Mouse (Mus musculus) embryonic facial prominence, embryonic 15.5 days (tissue): ENCODE data around the gene Kirrel3. TPM values are rescaled to one million over a fixed set of nuclear protein-coding genes. Genes with fewer than 3 reads are reported as not detected.

ENCODE experiments used
- ATAC-seq: fragments of 200-750 bp; cut with Nextera tagmentation; 2 replicates; pipeline ENCODE4 v1.8.0; 2017; ENCODE audit warnings: low read depth, moderate TSS enrichment; ENCODE audit not compliant: insufficient number of reproducible peaks, low FRiP score, low TSS enrichment
- H3K27ac ChIP-seq: fragments of 300-500 bp; sonication (generic); replicated peaks from 2 replicates; pipeline ENCODE4 v1.5.1; 2015; ENCODE audit warnings: mild to moderate bottlenecking, inconsistent platforms
- H3K27me3 ChIP-seq: fragments of 300-500 bp; sonication (generic); 2 replicates; pipeline ENCODE4 v1.6.1; 2015; ENCODE audit warnings: inconsistent platforms
- H3K36me3 ChIP-seq: fragments of 300-500 bp; sonication (generic); 2 replicates; pipeline ENCODE4 v1.6.1; 2015; ENCODE audit warnings: mild to moderate bottlenecking, inconsistent platforms
- H3K4me1 ChIP-seq: fragments of 300-500 bp; sonication (generic); 2 replicates; pipeline ENCODE4 v1.6.1; 2015; ENCODE audit warnings: inconsistent platforms
- H3K4me2 ChIP-seq: fragments of 300-500 bp; sonication (generic); replicated peaks from 2 replicates; pipeline ENCODE4 v1.6.1; 2015; ENCODE audit warnings: mild to moderate bottlenecking, inconsistent platforms
- H3K4me3 ChIP-seq: fragments of 300-500 bp; sonication (generic); replicated peaks from 2 replicates; pipeline ENCODE4 v1.5.1; 2015; ENCODE audit warnings: mild to moderate bottlenecking, inconsistent platforms
- H3K9ac ChIP-seq: fragments of 300-500 bp; sonication (generic); 2 replicates; pipeline ENCODE4 v1.6.1; 2015; ENCODE audit warnings: inconsistent platforms
- H3K9me3 ChIP-seq: fragments of 300-500 bp; sonication (generic); replicated peaks from 2 replicates; pipeline ENCODE4 v1.6.1; 2016; ENCODE audit warnings: inconsistent platforms
- WGBS: fragments of 180-500 bp; shearing (Covaris S2); methylation state at CpG from one replicate; pipeline ENCODE4 v1.1.7; 2015; 5-methylcytosine and 5-hydroxymethylcytosine counted together
- polyA plus RNA-seq: library from polyadenylated mRNA; unstranded; fragments of >200 nt; fragmentation: Nextera tagmentation; extraction: Ambion mirVana; gene quantifications from 2 replicates; pipeline ENCODE4 v1.2.1, GENCODE M21; 2015

Kirrel3 gene
- polyA plus RNA-seq, 1 experiment from 2014 or later, result 6.6 TPM

DNA sequence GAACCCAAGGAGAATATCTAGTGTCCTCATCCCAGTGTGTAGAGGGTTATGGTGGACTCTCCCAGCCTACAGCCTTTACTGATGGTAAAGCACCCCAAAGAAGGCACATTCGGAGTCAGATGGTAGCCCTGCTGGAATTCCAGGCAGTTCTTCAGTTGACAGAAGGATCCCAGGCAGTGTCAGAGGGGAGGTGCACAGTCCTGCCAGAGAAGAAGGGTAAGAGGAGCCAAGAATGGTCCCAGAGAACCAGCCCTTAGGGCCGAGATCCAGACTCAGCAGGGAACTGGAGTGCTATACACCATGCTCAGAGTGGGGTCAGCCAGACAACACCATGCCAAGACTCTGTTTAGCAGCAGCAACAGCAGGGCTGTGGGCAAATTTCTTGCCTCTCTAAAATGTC, 416.2 kb downstream of the Kirrel3 start:
- Histone ChIP-seq H3K4me2 (no peak overlapping the region), H3K4me3 (no peak overlapping the region), H3K9ac (no peak overlapping the region), H3K9me3 (no peaks in the 10 kb centered on the region), H3K4me1 (no peaks in the 10 kb centered on the region), H3K36me3 (no peaks in the 10 kb centered on the region), H3K27me3 (no peaks in the 10 kb centered on the region), H3K27ac (no peak overlapping the region)
- 72% methylated on average over 2 of the region's 2 CpGs for WGBS
- no peak for ATAC-seq

DNA sequence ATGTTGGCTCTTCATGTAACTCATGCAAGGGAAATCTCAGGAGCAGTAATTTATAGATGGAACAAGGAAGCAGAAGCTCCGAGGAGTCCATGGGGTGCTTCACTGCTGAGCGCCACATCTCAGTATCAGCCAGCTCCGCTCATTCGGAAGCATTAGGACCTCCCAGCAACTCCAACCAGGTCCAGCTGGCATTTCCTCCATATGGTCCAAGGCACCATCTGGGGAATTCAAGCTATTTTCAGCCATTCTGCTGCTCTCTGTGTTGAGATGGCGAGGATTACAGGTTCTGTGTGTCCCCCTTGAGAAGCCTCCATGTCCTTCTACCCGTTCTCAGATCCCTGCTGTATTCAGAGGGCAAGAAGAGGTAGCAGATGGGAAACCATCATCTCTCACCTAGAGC, 419.5 kb downstream of the Kirrel3 start:
- Histone ChIP-seq H3K4me1 (no peaks in the 10 kb centered on the region), H3K4me2 (no peak overlapping the region), H3K36me3 (no peaks in the 10 kb centered on the region), H3K9me3 (no peaks in the 10 kb centered on the region), H3K9ac (no peak overlapping the region), H3K4me3 (no peak overlapping the region), H3K27ac (no peak overlapping the region), H3K27me3 (no peaks in the 10 kb centered on the region)
- WGBS, result 79% methylated on average over 6 of the region's 6 CpGs
- ATAC-seq, result no peak

DNA sequence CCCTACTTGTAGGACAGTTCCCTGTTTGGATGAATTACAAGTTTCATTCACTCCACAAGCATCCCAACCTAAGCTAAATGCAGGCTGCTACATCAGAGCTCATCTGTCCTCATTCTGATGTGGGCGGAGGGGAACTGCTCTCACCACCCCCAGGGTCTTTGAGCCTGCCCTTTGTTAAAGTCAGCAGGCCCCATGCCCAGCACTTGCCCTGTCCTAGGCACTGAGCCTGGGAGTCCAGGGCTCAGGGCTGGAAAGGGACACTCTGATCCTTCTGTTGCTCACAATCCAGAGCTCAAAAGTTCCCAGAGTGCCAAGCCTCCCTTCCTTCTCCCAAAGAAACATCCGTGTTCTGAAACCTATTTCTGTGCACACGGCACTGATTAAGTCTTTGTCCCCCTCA, 422.3 kb downstream of the Kirrel3 start:
- H3K27ac ChIP-seq, result no peak overlapping the region
- H3K9ac ChIP-seq, result no peak overlapping the region
- no peak overlapping the region for H3K4me2 ChIP-seq
- H3K4me3 ChIP-seq, result no peak overlapping the region
- no peak for ATAC-seq
- no peaks in the 10 kb centered on the region for H3K27me3 ChIP-seq
- no peaks in the 10 kb centered on the region for H3K4me1 ChIP-seq
- WGBS, result 53% methylated on average over 3 of the region's 3 CpGs
- H3K36me3 ChIP-seq, result no peaks in the 10 kb centered on the region
- no peaks in the 10 kb centered on the region for H3K9me3 ChIP-seq

DNA sequence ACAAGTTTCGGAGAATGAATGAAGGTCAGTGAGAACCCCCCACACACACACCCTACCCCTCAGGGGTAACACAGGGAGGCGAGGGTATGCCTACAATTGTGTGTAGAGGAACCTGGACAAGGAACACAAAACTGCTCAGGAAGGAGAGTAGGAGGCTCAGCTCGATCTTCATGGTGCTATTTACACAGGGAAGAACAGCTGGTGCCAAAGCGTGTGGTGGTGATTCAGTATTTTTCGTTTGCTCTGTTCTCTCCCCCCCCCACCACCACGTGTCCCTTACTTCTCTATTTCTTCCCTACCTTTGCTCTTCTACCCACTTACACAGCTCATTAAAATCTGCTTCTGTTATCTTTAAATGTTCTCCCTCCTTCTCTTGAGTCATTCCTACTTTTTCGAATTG, 426.1 kb downstream of the Kirrel3 start:
- Histone ChIP-seq H3K27me3 (no peaks in the 10 kb centered on the region), H3K9me3 (no peaks in the 10 kb centered on the region), H3K9ac (no peak overlapping the region), H3K27ac (no peak overlapping the region), H3K4me1 (no peaks in the 10 kb centered on the region), H3K4me2 (no peak overlapping the region), H3K36me3 (no peaks in the 10 kb centered on the region), H3K4me3 (no peak overlapping the region)
- ATAC-seq, result no peak
- WGBS, result 73% methylated on average over 7 of the region's 7 CpGs

DNA sequence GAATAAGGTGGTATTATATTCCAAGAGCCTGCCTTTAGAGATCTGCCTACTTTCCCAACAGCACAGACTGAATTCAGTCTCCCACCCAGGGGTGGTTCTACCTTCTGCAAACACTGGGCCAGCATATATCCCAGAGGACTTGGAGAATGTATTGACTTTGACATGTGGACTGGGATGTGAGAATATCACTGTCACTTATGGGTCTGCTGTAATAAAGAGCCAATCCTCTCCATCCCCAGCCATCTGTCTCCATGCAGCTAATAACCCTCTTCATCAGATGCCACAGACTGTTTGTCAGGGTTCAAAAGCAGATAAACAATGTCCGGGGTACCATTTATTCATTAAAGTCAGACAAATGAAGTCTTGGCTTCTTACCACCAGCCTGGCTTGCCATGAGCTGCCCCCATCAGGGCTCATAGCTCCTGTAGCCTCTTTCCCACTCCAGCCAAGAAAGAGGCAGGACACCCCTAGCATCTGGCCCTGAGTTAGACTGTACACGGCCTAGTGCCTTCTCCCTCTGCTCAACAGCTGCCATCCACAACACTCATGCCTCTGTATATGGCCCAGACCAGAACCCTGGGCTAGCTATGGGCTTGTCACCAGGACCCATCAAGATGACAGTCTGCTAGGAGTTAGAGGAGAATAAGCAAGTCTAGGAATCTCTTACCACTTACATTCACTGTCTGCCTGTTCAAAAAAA, 426.7 kb downstream of the Kirrel3 start:
- 89% methylated on average over 2 of the region's 2 CpGs for WGBS
- H3K27ac ChIP-seq, result no peak overlapping the region
- no peak overlapping the region for H3K4me2 ChIP-seq
- no peaks in the 10 kb centered on the region for H3K9me3 ChIP-seq
- no peaks in the 10 kb centered on the region for H3K36me3 ChIP-seq
- H3K4me1 ChIP-seq, result no peaks in the 10 kb centered on the region
- H3K27me3 ChIP-seq, result no peaks in the 10 kb centered on the region
- no peak overlapping the region for H3K9ac ChIP-seq
- H3K4me3 ChIP-seq, result no peak overlapping the region
- ATAC-seq, result no peak

DNA sequence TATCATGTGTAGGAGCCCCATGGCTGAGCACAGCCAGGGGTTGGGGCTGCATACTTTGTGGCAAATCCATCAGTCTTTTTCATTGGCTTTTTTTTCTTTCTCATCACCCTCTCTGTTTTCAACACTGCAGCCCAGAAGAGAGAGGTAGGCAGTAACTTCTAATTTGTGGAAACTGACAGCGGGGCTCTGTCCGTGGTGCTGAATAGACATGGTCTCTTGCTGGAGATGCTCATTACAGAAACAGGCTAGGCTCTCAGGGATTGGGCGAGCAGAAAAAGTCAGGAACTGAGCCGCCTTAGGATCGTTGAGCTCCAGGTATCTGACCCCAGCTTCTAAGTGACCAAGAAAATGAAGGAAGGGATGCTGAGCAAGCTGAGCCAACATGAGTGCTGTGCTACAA, 427.3 kb downstream of the Kirrel3 start:
- H3K9ac ChIP-seq, result no peak overlapping the region
- H3K4me2 ChIP-seq, result no peak overlapping the region
- no peaks in the 10 kb centered on the region for H3K4me1 ChIP-seq
- H3K36me3 ChIP-seq, result no peaks in the 10 kb centered on the region
- no peak overlapping the region for H3K4me3 ChIP-seq
- ATAC-seq, result no peak
- no peaks in the 10 kb centered on the region for H3K9me3 ChIP-seq
- no peak overlapping the region for H3K27ac ChIP-seq
- H3K27me3 ChIP-seq, result no peaks in the 10 kb centered on the region
- 4% methylated on average over 5 of the region's 5 CpGs for WGBS

DNA sequence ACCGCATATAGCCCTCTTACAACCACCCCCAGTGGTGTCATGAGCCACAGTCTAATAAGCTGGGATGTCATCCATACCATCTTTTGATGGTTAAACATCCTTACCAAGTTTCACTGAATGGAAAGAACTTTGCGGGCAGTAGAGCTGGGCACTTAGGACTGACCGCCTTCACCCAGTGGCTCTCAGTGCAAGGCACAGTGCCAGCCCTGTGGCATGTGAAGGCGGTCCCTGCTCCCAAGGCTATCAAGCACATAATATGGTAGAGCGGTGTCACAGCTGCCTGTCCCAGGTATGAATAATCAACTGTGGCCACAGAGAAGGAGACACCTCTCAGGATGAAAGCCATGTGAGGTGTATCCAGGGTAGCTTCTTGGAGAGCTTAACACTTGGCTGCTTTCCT, 433.3 kb downstream of the Kirrel3 start:
- Histone ChIP-seq H3K4me2 (no peak overlapping the region), H3K4me3 (no peak overlapping the region), H3K36me3 (no peaks in the 10 kb centered on the region), H3K27ac (no peak overlapping the region), H3K9me3 (no peaks in the 10 kb centered on the region), H3K9ac (no peak overlapping the region), H3K27me3 (no peaks in the 10 kb centered on the region), H3K4me1 (no peaks in the 10 kb centered on the region)
- no peak for ATAC-seq
- WGBS, result over 99% methylated on average over 5 of the region's 5 CpGs

DNA sequence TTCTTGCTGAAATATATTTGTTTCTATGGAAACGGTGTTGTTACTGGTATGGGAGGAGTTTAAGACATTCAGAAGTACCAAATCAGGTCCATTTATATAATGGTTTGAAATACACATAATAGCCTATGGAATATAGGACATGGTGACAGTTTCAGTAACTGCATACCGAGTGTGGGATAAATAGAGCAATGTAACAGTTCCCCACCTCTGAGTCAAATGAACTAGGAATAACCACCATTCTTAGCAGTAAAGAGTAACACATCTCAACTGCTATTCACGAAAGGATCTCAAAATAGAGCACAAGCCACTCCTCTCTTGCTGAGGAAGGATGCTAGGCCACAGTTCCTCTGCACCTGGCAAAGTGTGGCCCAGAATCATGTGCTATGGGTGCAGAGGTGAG, 434.4 kb downstream of the Kirrel3 start:
- no peaks in the 10 kb centered on the region for H3K4me1 ChIP-seq
- no peak overlapping the region for H3K4me3 ChIP-seq
- H3K9me3 ChIP-seq, result no peaks in the 10 kb centered on the region
- no peaks in the 10 kb centered on the region for H3K27me3 ChIP-seq
- H3K36me3 ChIP-seq, result no peaks in the 10 kb centered on the region
- no peak overlapping the region for H3K4me2 ChIP-seq
- H3K27ac ChIP-seq, result no peak overlapping the region
- H3K9ac ChIP-seq, result no peak overlapping the region
- 86% methylated on average over 3 of the region's 3 CpGs for WGBS
- ATAC-seq, result no peak

DNA sequence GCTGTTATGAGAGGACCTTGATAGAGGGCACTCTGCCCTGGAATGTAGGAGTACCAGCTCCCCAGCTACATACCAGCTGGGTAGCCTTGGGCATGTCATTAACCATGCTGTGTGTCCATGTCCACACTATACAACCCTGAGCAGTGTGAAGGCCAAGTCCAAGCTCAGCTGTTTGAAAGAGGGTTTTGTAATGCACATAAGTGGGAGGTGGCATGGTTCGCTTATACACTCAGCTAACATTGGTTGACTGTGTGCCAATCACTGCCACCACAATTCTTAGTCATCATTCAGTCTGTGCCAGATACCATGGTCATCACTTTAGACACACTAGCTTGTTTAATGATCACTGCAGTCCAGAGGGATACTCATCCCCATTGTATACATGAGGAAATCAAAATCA, 436.2 kb downstream of the Kirrel3 start:
- ATAC-seq, result no peak
- 80% methylated on average over 1 of the region's 1 CpGs for WGBS
- no peak overlapping the region for H3K27ac ChIP-seq
- no peak overlapping the region for H3K4me2 ChIP-seq
- no peaks in the 10 kb centered on the region for H3K36me3 ChIP-seq
- no peaks in the 10 kb centered on the region for H3K27me3 ChIP-seq
- no peaks in the 10 kb centered on the region for H3K4me1 ChIP-seq
- no peak overlapping the region for H3K4me3 ChIP-seq
- no peak overlapping the region for H3K9ac ChIP-seq
- H3K9me3 ChIP-seq, result no peaks in the 10 kb centered on the region

DNA sequence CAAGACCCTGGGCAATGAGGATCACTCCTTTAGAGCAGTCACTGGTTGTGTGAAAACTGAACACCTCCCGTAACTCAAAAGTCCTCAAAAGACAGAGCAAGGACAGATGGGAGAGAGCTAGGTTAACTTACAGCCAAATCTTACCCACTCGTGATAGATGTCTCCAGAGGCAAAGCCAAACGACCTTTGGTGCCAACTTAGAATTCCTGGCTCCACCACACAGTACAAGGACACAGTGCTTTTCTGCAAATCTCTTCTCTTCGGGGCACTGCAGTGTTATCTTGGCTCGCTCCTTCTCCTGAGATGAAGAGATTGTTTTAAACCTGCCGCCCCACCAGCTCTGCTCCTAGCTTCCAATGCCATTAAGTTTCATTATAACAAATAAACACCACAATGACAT, 437.0 kb downstream of the Kirrel3 start:
- Histone ChIP-seq H3K4me3 (no peak overlapping the region), H3K4me1 (no peaks in the 10 kb centered on the region), H3K4me2 (no peak overlapping the region), H3K9ac (no peak overlapping the region), H3K27ac (no peak overlapping the region), H3K27me3 (no peaks in the 10 kb centered on the region), H3K9me3 (no peaks in the 10 kb centered on the region), H3K36me3 (no peaks in the 10 kb centered on the region)
- ATAC-seq, result no peak
- 73% methylated on average over 6 of the region's 6 CpGs for WGBS

DNA sequence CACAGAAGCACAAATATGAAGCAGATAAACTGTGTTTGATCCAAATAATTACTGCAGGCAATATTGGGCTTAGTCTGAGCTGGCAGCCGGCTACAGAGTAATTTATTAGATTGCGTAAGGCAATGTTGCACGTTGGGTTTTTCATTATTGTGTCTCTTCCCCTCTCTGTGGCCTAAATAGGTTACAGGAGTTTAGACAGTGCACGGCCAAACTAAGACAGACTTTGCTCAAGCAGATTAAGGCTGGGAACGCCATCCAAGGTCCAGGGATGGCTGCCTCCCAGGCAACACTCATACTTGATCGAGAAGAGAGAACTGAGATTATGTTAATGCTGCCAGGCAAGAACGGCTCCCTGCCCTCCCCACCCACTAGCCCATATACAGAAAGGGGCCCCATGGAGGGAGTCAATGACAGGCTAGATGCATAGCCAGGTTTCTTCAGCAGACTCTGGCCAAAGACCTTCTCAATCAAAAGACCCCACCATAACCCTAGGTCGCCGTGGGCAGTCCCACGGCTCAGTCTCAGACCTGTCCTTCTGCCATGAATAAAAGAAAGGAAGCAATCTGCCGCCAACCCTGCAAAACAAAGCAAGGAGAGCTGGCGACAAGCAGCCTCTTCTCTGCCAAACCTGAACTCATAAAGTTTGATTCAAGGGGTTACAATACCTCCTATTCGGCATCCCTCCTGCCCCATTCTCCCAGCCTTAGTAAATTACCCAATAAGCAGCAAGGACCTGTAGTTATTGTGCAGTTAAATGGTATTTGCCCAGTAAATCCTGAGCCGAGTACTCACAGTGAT, 437.6 kb downstream of the Kirrel3 start:
- no peaks in the 10 kb centered on the region for H3K9me3 ChIP-seq
- no peaks in the 10 kb centered on the region for H3K27me3 ChIP-seq
- H3K9ac ChIP-seq, result no peak overlapping the region
- no peaks in the 10 kb centered on the region for H3K4me1 ChIP-seq
- H3K4me3 ChIP-seq, result no peak overlapping the region
- 72% methylated on average over 14 of the region's 14 CpGs for WGBS
- no peak overlapping the region for H3K27ac ChIP-seq
- H3K4me2 ChIP-seq, result no peak overlapping the region
- H3K36me3 ChIP-seq, result no peaks in the 10 kb centered on the region
- no peak for ATAC-seq

DNA sequence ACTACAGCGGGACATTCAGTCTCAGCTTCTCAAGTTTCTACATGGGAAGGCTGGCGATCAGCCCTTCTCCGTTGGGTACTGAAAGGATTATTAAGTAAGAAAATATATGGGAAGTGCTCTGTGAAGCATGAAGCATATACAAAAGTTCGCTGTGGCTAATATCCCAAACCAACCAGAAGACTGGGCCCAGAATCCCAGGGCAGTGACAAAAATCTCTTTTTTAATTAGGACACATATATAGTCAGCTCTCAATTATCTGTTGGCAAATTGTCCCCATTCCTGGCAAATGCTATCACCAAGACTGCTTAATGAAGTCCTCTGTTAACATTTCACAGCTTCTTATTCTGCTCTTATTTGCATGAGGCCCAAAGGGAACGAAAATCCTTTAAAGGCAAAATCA, 439.9 kb downstream of the Kirrel3 start:
- no peak overlapping the region for H3K4me3 ChIP-seq
- H3K4me1 ChIP-seq, result no peaks in the 10 kb centered on the region
- H3K27me3 ChIP-seq, result no peaks in the 10 kb centered on the region
- H3K27ac ChIP-seq, result no peak overlapping the region
- 67% methylated on average over 5 of the region's 5 CpGs for WGBS
- no peak overlapping the region for H3K9ac ChIP-seq
- H3K4me2 ChIP-seq, result no peak overlapping the region
- no peak for ATAC-seq
- H3K9me3 ChIP-seq, result no peaks in the 10 kb centered on the region
- H3K36me3 ChIP-seq, result no peaks in the 10 kb centered on the region
